Mouse (Mus musculus) embryo, embryonic 11.5 days (tissue): ENCODE results near the gene Cir1.

Source experiments
- DNase-seq: peaks from one replicate; pipeline ENCODE4 v3.0.0-alpha.2; 2012; ENCODE audit warnings: low read depth, low spot score

The Cir1 gene

GRCm38 (mm10) chr2:73272351-73273248, 39.9 kb downstream of the Cir1 start:
- DNase-seq: no peak

- DNase-seq: no peak
Measured at GRCm38 (mm10) chr2:73271459-73272161, 40.9 kb downstream of the Cir1 start, which contains the start of gene Sp9. Sp9 (plus strand) TSS chr2:73271925.

- no peak for DNase-seq
Measured at GRCm38 (mm10) chr2:73270593-73271458, 41.7 kb downstream of the Cir1 start.

- no peak for DNase-seq
Measured at GRCm38 (mm10) chr2:73270071-73270592, 42.4 kb downstream of the Cir1 start.

- no peak for DNase-seq
Measured at GRCm38 (mm10) chr2:73269666-73270065, 42.8 kb downstream of the Cir1 start.

DNA sequence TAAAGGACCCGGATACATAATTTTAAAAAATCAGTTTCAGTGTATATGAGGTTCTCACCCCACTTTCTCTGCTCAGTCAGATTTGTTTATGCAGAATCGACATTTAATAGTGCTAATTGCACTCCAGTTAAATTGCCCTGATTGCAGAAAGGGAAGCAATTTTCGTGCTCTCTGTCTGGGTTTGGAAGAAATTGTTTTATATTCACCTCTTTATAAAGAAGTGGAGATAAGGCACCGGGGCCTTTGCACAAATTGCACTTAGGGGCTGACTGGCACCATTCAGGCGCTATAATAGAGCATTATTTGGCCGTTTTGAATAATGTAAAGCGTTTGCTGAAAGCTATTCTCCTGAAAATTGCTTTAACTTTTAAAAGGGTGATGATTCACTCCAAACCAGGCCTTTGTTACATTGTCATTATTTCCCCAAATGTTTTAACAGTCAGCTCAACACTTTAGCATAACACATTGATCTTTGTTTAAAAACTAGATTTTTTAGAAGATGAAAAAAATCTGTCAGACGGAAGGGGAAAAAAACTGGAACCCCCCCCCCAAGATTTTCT, 43.6 kb downstream of the Cir1 start:
- no peak for DNase-seq

DNA sequence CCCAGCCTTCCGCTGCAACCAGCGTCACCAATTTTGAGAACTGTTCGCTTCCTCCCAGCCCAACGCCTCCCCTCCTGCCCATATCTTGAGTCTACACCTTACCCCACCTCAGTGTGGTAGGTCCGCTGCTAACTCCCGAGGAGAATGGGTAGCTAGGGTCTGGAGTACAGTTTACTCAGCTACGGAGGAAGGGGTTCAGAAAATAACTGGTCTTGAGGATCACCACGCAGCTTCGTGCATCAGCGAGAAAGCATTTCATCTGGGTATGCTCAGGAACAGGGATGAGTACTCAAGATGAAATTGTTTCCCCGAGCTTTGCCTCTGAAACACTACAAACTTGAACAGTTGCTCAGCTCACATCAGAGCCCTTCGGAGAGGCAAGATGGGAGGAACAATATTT, 44.2 kb downstream of the Cir1 start:
- no peak for DNase-seq

DNA sequence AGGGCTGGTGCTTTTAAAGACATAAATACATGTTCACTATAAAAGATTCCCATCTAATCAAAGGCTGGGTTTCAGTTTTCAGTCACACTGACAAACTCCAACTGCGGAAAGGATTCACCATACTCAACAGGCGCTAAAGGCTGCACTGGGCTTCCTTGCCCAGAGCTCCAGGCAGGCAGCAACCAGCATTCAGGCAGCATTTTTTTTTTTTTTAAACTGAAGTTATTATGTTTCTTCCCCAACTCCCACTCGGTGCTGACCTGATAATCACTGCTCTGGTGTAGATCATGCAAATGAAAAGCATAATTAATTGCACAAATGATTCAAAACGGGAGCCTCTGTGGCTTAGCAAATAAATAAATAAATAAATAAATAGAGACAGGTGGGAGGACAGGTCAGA, 44.7 kb downstream of the Cir1 start:
- DNase-seq: no peak

- no peak for DNase-seq
Measured at GRCm38 (mm10) chr2:73267231-73267630, 45.3 kb downstream of the Cir1 start.

DNA sequence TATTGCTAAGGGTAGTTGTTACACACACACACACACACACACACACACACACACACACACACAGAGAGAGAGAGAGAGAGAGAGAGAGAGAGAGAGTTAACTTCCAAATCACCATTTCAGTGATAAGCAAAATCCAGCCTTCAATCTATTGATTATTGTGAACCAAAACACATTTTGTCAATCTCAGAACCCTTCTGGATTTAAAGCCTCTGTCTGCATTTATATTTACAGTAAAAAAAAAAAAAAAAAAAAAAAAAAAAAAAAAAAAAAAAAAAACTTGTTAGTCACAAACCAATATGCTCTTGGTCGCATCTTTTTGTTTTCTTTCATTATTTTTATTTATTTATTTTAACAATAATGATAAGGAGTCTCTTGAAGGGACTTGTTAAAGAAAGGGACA, 45.9 kb downstream of the Cir1 start:
- DNase-seq: no peak

DNA sequence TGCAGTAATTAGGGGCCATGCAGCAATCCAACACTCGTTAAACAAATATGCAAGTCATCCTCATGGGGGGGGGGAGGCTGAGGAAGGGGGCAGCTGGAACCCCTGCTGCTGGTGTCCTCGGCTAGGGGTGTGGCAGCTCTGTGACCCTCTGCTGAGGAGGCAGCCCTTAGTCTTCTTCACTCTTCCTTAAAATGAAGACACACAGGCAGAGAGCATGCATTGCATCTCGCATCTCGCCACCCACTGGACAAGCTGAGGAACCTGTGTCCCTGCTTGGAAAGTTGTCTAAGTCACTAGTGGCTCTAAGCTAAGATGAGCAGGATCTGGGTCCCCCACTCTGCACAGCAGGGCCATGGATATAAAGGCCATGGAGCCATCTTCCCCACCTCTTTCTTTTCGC, 46.5 kb downstream of the Cir1 start:
- DNase-seq: no peak

DNA sequence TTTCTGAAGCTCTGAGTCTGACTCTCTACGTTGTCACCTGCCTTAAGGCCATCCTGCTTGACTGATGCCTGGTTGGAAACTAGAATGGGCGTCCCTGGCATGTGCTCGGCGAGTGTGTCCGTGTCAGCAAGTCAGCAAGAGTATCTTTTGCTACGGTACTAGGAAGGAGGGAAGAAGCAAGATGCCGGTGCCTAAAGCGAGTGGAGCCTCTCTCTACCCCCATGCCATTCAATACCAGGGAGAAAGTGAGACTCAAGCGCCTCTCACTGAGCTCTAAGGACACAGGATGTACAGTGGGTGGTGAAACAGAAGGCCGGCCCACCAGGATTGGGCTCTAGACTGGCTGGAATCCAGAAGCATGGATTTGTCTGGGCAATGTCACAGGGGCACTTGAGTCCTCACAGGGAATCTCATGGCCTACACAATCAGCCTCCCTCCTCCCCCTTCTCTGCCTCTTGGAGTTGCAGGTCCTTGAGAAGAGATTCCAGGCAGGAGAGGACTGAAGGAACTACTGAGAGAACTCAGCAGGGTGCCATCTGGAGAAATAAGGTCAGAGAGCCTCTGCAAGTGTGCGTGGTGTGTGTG, 47.8 kb downstream of the Cir1 start:
- no peak for DNase-seq

- no peak for DNase-seq
Measured at GRCm38 (mm10) chr2:73263794-73264610, 48.5 kb downstream of the Cir1 start.

GRCm38 (mm10) chr2:73263172-73263765, 49.2 kb downstream of the Cir1 start:
- no peak for DNase-seq

GRCm38 (mm10) chr2:73248701-73249100, 63.8 kb downstream of the Cir1 start:
- no peak for DNase-seq

GRCm38 (mm10) chr2:73241299-73241698, 71.2 kb downstream of the Cir1 start:
- no peak for DNase-seq
